Mouse (Mus musculus) lung, embryonic 16.5 days (tissue): ENCODE results near the gene Depdc7. TPM values are rescaled to one million over a fixed set of nuclear protein-coding genes. Genes with fewer than 3 reads are reported as not detected.

Source experiments
- ATAC-seq: fragments of 200-750 bp; cut with Nextera tagmentation; 2 replicates; pipeline ENCODE4 v1.8.0; 2017; ENCODE audit warnings: low read depth, mild to moderate bottlenecking, moderate library complexity
- H3K27ac ChIP-seq: fragments of 300-500 bp; sonication (generic); 2 replicates; pipeline ENCODE4 v1.5.1; 2014; ENCODE audit warnings: mild to moderate bottlenecking, control low read depth, low read length
- H3K27me3 ChIP-seq: fragments of 300-500 bp; sonication (generic); 2 replicates; pipeline ENCODE4 v1.6.1; 2014; ENCODE audit warnings: low read depth, low read length, mixed read lengths; ENCODE audit not compliant: control insufficient read depth, insufficient read depth
- H3K36me3 ChIP-seq: fragments of 300-500 bp; sonication (generic); 2 replicates; pipeline ENCODE4 v1.6.1; 2014; ENCODE audit warnings: low read length; ENCODE audit not compliant: control insufficient read depth, insufficient read depth
- H3K4me1 ChIP-seq: fragments of 300-500 bp; sonication (generic); replicated peaks from 2 replicates; pipeline ENCODE4 v1.6.1; 2014; ENCODE audit warnings: low read length, mixed read lengths; ENCODE audit not compliant: control insufficient read depth, insufficient read depth
- H3K4me2 ChIP-seq: fragments of 300-500 bp; sonication (generic); 2 replicates; pipeline ENCODE4 v1.6.1; 2014; ENCODE audit warnings: low read depth, low read length, control low read depth
- H3K4me3 ChIP-seq: fragments of 300-500 bp; sonication (generic); 2 replicates; pipeline ENCODE4 v1.5.1; 2014; ENCODE audit warnings: mild to moderate bottlenecking, low read length, control low read depth
- H3K9ac ChIP-seq: fragments of 300-500 bp; sonication (generic); 2 replicates; pipeline ENCODE4 v1.6.1; 2014; ENCODE audit warnings: low read length, control low read depth
- H3K9me3 ChIP-seq: fragments of 300-500 bp; sonication (generic); 2 replicates; pipeline ENCODE4 v1.6.1; 2016; ENCODE audit warnings: low read length; ENCODE audit not compliant: control insufficient read depth
- WGBS: fragments of 180-500 bp; shearing (Covaris S2); extraction: QIAGEN DNeasy Blood & Tissue Kit; methylation state at CpG from one replicate; pipeline ENCODE4 v1.1.7; 2014; 5-methylcytosine and 5-hydroxymethylcytosine counted together
- polyA plus RNA-seq: library from polyadenylated mRNA; unstranded; fragments of >200 nt; fragmentation: Nextera tagmentation; extraction: Ambion mirVana; gene quantifications from 2 replicates; pipeline ENCODE4 v1.2.1, GENCODE M21; 2015

Depdc7 gene
- polyA plus RNA-seq, 1 experiment from 2014 or later = 7.5 TPM

DNA sequence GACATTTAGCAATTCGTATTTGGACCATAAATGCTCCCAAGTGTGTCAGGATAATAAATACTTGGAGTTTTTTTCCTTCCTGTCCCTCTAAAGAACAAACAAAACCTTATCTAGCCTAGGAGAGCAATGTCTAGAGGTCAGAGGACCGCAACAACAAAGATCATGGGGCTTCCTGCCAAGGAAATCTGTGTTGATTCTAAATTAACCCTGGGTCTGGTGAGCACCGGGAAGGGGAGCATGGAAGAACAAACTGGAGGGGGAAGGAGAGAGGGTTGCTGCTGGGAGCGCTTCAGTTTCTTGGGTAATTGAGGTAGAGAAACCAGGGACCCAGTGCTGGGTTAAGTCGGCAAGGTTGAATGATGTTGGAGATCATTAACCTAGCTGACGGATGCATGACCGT lies 482 bp upstream of the Depdc7 start:
- no peaks in the 10 kb centered on the region for H3K27me3 ChIP-seq
- H3K27ac ChIP-seq = no peak overlapping the region
- peaks cover 6% of the 10 kb centered on the region; the same call in 1 of the 2 replicates for H3K4me1 ChIP-seq
- H3K9ac ChIP-seq = peak overlapping the region; percentile 71
- peak overlapping the region; percentile 70 for H3K4me3 ChIP-seq
- no peaks in the 10 kb centered on the region for H3K9me3 ChIP-seq
- ATAC-seq = peak; percentile 22
- no peaks in the 10 kb centered on the region for H3K36me3 ChIP-seq
- H3K4me2 ChIP-seq = peak overlapping the region; percentile 81
- WGBS = 8% methylated on average over 7 of the region's 7 CpGs

- Histone ChIP-seq H3K9me3 (no peaks in the 10 kb centered on the region), H3K4me2 (peak overlapping the region; percentile 81), H3K4me1 (peaks cover 6% of the 10 kb centered on the region; the same call in 1 of the 2 replicates), H3K27ac (no peak overlapping the region), H3K27me3 (no peaks in the 10 kb centered on the region), H3K9ac (peak overlapping the region; percentile 71), H3K4me3 (peak overlapping the region; percentile 70), H3K36me3 (no peaks in the 10 kb centered on the region)
- ATAC-seq = no peak; the same call in 1 of the 2 replicates
- 4% methylated on average over 45 of the region's 46 CpGs for WGBS
These were observed 560 bp downstream of the Depdc7 start for GRCm38 (mm10) chr2:104741896-104742740.

GRCm38 (mm10) chr2:104741015-104741758 lies 1.5 kb downstream of the Depdc7 start:
- no peak for ATAC-seq
- WGBS = 42% methylated on average over 7 of the region's 7 CpGs
- no peak overlapping the region for H3K4me3 ChIP-seq
- peaks cover 6% of the 10 kb centered on the region; the same call in 1 of the 2 replicates for H3K4me1 ChIP-seq
- no peak overlapping the region; the same call in 1 of the 2 replicates for H3K4me2 ChIP-seq
- no peak overlapping the region for H3K27ac ChIP-seq
- H3K9me3 ChIP-seq = no peaks in the 10 kb centered on the region
- H3K27me3 ChIP-seq = no peaks in the 10 kb centered on the region
- no peak overlapping the region for H3K9ac ChIP-seq
- H3K36me3 ChIP-seq = no peaks in the 10 kb centered on the region

DNA sequence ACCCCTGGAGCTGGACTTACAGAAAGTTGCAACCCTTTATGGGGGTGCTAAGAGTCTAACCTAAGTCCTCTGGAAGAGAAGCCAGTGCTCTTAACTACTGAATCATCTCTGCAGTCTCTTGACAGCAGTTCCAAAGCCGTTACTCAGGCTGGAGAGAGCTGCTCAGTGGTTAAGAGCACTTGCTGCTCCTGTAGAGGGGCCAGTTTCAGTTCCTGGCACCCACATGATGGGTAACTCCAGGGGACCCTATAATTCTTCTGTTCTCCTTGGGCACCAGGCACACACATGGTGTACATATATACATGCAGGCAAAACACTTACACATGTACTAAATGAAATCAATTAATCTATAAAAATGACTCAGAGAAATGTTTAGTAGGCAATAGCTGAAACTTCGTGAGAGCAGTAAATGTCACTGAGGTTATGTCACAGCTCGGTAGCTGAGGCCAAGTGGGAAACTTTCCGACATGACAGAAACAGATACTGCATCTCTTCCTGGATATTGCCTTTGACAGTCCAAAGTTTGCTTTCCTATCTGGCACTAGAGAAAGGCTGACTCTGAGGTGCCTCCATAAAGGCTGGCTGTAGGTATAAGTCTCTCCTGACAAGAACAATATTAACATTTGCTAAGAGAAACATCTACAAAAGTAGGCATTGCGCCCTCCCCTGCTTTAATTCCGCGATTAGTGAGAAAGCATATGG lies 2.3 kb downstream of the Depdc7 start:
- no peak overlapping the region for H3K27ac ChIP-seq
- H3K4me3 ChIP-seq = no peak overlapping the region
- no peaks in the 10 kb centered on the region for H3K9me3 ChIP-seq
- no peak overlapping the region for H3K9ac ChIP-seq
- H3K27me3 ChIP-seq = no peaks in the 10 kb centered on the region
- H3K36me3 ChIP-seq = no peaks in the 10 kb centered on the region
- no peak overlapping the region for H3K4me2 ChIP-seq
- 62% methylated on average over 7 of the region's 7 CpGs for WGBS
- ATAC-seq = no peak
- peaks cover 6% of the 10 kb centered on the region; the same call in 1 of the 2 replicates for H3K4me1 ChIP-seq

DNA sequence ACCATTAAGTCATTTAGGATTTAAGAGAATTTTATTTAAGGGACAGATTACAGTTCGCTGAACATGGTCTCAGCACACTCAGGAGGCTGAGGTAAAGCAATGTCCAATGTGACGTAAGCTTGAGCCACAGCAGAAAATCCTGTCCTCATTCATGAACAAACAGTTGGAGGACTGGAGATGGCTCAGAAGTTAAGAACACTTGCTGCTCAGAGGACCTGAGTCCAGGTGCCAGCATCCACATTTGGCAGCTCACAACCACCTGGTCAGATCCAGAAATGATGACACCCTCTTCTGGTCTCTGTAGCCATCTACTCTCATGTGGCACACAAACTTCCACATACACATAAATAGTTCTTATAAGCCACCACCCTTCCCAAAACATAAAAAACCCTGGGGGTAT lies 3.0 kb downstream of the Depdc7 start:
- Histone ChIP-seq H3K27ac (no peak overlapping the region), H3K36me3 (no peaks in the 10 kb centered on the region), H3K27me3 (no peaks in the 10 kb centered on the region), H3K4me3 (no peak overlapping the region), H3K9ac (no peak overlapping the region), H3K4me1 (peaks cover 6% of the 10 kb centered on the region; the same call in 1 of the 2 replicates), H3K4me2 (no peak overlapping the region), H3K9me3 (no peaks in the 10 kb centered on the region)
- WGBS = 92% methylated on average over 2 of the region's 2 CpGs
- no peak for ATAC-seq

- Histone ChIP-seq H3K9ac (no peak overlapping the region), H3K9me3 (no peaks in the 10 kb centered on the region), H3K4me2 (no peak overlapping the region), H3K27ac (no peak overlapping the region), H3K27me3 (no peaks in the 10 kb centered on the region), H3K36me3 (no peaks in the 10 kb centered on the region), H3K4me3 (no peak overlapping the region), H3K4me1 (peaks cover 3% of the 10 kb centered on the region; the same call in 1 of the 2 replicates)
- no peak for ATAC-seq
- WGBS = 54% methylated on average over 7 of the region's 7 CpGs
These were observed 6.4 kb downstream of the Depdc7 start for GRCm38 (mm10) chr2:104736241-104736640.

GRCm38 (mm10) chr2:104732562-104733256 lies 10.0 kb downstream of the Depdc7 start:
- no peak overlapping the region for H3K9ac ChIP-seq
- no peak for ATAC-seq
- no peak overlapping the region for H3K4me2 ChIP-seq
- no peaks in the 10 kb centered on the region for H3K27me3 ChIP-seq
- WGBS = 70% methylated on average over 7 of the region's 7 CpGs
- H3K36me3 ChIP-seq = no peaks in the 10 kb centered on the region
- no peak overlapping the region for H3K4me3 ChIP-seq
- no peaks in the 10 kb centered on the region for H3K9me3 ChIP-seq
- peaks cover 2% of the 10 kb centered on the region; the same call in 1 of the 2 replicates for H3K4me1 ChIP-seq
- H3K27ac ChIP-seq = no peak overlapping the region

DNA sequence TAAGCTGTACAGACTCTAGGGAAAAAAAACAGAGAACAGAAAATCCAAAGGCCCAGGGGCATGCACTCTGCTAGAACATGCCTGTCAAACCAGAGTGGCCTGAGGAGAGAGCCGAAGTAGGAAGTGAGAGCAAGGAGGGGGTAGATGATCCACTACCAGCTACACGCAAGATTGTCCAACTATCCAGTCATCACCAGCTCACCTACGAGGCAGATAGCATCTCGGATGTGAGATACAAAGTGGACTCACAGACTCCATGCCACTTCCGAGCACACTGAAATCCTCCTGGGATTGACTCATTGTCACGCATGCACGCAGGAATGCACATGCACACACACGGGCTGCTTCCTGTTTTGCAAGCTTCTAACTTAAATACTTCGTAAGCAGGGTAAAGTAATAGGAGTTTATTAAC lies 10.6 kb downstream of the Depdc7 start:
- no peak overlapping the region for H3K27ac ChIP-seq
- H3K4me3 ChIP-seq = no peak overlapping the region
- H3K4me1 ChIP-seq = peaks cover 5% of the 10 kb centered on the region; the same call in 1 of the 2 replicates
- no peak overlapping the region for H3K4me2 ChIP-seq
- no peak overlapping the region for H3K9ac ChIP-seq
- H3K9me3 ChIP-seq = no peaks in the 10 kb centered on the region
- no peaks in the 10 kb centered on the region for H3K36me3 ChIP-seq
- no peaks in the 10 kb centered on the region for H3K27me3 ChIP-seq
- no peak for ATAC-seq
- 67% methylated on average over 9 of the region's 9 CpGs for WGBS
